10 mouse cellular contexts compared by ENCODE assay signal in genomic region chr7:49882288-49882687, GRCm38 (mm10). TPM values are rescaled to one million over a fixed set of nuclear protein-coding genes. Genes with fewer than 3 reads are reported as not detected.
DNase-seq lines count a peak whose midpoint lies in the region; ATAC-seq and TF ChIP-seq lines count a peak whose summit lies in the region.
"Had no signal": no experiment of that assay in that cellular context is flagged by ENCODE, and none has a peak within 500 bp of the region (broad histone marks: within the 10 kb centered on the region; RNA-seq: fewer than 3 reads in every experiment).

No protein-coding gene starts in this region.

- peak overlapping the region; percentile 30; the same call in 1 of the 2 replicates for H3K4me2 ChIP-seq in hindbrain, embryonic 13.5 days
- H3K4me2 ChIP-seq in embryonic facial prominence, embryonic 14.5 days (ENCODE audit: low read depth, low read length), result peak overlapping the region; percentile 23; the same call in 1 of the 2 replicates
- peak overlapping the region; percentile 58 for H3K4me2 ChIP-seq in myocyte (ENCODE audit: low read depth)

- H3K27me3 ChIP-seq in hindbrain, embryonic 13.5 days, result no peaks in the 10 kb centered on the region
- H3K27me3 ChIP-seq in hindbrain, embryonic 10.5 days (ENCODE audit: insufficient read depth, poor library complexity, severe bottlenecking), result peaks cover 6% of the 10 kb centered on the region; the same call in 1 of the 2 replicates
- no peaks in the 10 kb centered on the region for H3K27me3 ChIP-seq in embryonic facial prominence, embryonic 14.5 days (replicated peaks; ENCODE audit: control insufficient read depth, insufficient read depth, low read length)
- H3K27me3 ChIP-seq in myocyte (ENCODE audit: control insufficient read depth, insufficient read depth, insufficient read length), result no peaks in the 10 kb centered on the region

- peak overlapping the region; percentile 43; the same call in 1 of the 2 replicates for H3K9ac ChIP-seq in hindbrain, embryonic 13.5 days
- H3K9ac ChIP-seq in embryonic facial prominence, embryonic 14.5 days (ENCODE audit: low read depth, low read length), result no peak overlapping the region

- WGBS in hindbrain, embryonic 13.5 days, result 17% methylated on average over 4 of the region's 4 CpGs
- WGBS in hindbrain, embryonic 10.5 days, result 43% methylated on average over 4 of the region's 4 CpGs
- 12% methylated on average over 4 of the region's 4 CpGs for WGBS in embryonic facial prominence, embryonic 14.5 days

- no peak overlapping the region for H3K4me3 ChIP-seq in hindbrain, embryonic 13.5 days
- H3K4me3 ChIP-seq in hindbrain, embryonic 10.5 days, result no peak overlapping the region
- no peak overlapping the region for H3K4me3 ChIP-seq in embryonic facial prominence, embryonic 14.5 days (ENCODE audit: low read depth, low read length)
- H3K4me3 ChIP-seq in myocyte, result no peak overlapping the region

- no peak for ATAC-seq in hindbrain, embryonic 13.5 days (ENCODE audit: low FRiP score)
- peak; percentile 47; the same call in 1 of the 2 replicates for ATAC-seq in embryonic facial prominence, embryonic 14.5 days (ENCODE audit: low read depth)

- peaks cover 34% of the 10 kb centered on the region for H3K4me1 ChIP-seq in hindbrain, embryonic 13.5 days (replicated peaks)
- peaks cover 8% of the 10 kb centered on the region for H3K4me1 ChIP-seq in hindbrain, embryonic 10.5 days (replicated peaks)
- peaks cover 2% of the 10 kb centered on the region; the same call in 1 of the 2 replicates for H3K4me1 ChIP-seq in embryonic facial prominence, embryonic 14.5 days (ENCODE audit: control insufficient read depth, insufficient read depth, low read length)

- H3K27ac ChIP-seq in hindbrain, embryonic 13.5 days, result peak overlapping the region; percentile 92
- H3K27ac ChIP-seq in hindbrain, embryonic 10.5 days, result no peak overlapping the region
- H3K27ac ChIP-seq in embryonic facial prominence, embryonic 14.5 days (replicated peaks; ENCODE audit: low read depth, low read length), result no peak overlapping the region

- no peaks in the 10 kb centered on the region for H3K36me3 ChIP-seq in hindbrain, embryonic 13.5 days
- no peaks in the 10 kb centered on the region for H3K36me3 ChIP-seq in hindbrain, embryonic 10.5 days
- H3K36me3 ChIP-seq in embryonic facial prominence, embryonic 14.5 days (ENCODE audit: control insufficient read depth, insufficient read depth, low read length), result no peaks in the 10 kb centered on the region
- no peaks in the 10 kb centered on the region for H3K36me3 ChIP-seq in myocyte (ENCODE audit: control insufficient read depth, insufficient read depth)

- no peaks in the 10 kb centered on the region for H3K79me2 ChIP-seq in myocyte (ENCODE audit: control insufficient read depth, insufficient read depth)

- TF ChIP-seq POLR2A in myocyte (IDR thresholded peaks at IDR 0.05; ENCODE audit: insufficient read length, low read depth), result no peak

- H3ac ChIP-seq in myocyte (ENCODE audit: control insufficient read depth, insufficient read length), result no peak overlapping the region

- no peak for DNase-seq in hindbrain, embryonic 10.5 days (ENCODE audit: low spot score)
- peak; percentile 63 for DNase-seq in embryonic facial prominence, embryonic 14.5 days (ENCODE audit: low spot score)
- peak; percentile 90 to 91 for DNase-seq in kidney, postnatal 25 days
- DNase-seq in layer of hippocampus, postnatal 10 days (ENCODE audit: low spot score in 2 of 2), result no peak
- DNase-seq in thymus, postnatal 25 days, result no peak
- no peak for DNase-seq in thymus, postnatal 36 days

- no peaks in the 10 kb centered on the region for H3K9me3 ChIP-seq in hindbrain, embryonic 13.5 days
- no peaks in the 10 kb centered on the region for H3K9me3 ChIP-seq in hindbrain, embryonic 10.5 days
- no peaks in the 10 kb centered on the region for H3K9me3 ChIP-seq in embryonic facial prominence, embryonic 14.5 days (ENCODE audit: control insufficient read depth, low read length)

TF ChIP-seq in myocyte, 11 proteins besides CTCF, POLR2A, EP300 and RAD21:
- TF ChIP-seq SRF (IDR thresholded peaks at IDR 0.05; ENCODE audit: control insufficient read depth, insufficient read length, low read depth) (no peak), E2F4 (IDR thresholded peaks at IDR 0.05; ENCODE audit: insufficient read depth) (no peak)

RNA-seq across cellular contexts. Expression of gene Slc6a5, which starts 27.7 kb away (rescaled TPM):
- polyA plus RNA-seq in hindbrain, embryonic 13.5 days (2015; fragmentation: Nextera tagmentation; extraction: Ambion mirVana), result 12.5 and 13.0 TPM in 2 replicates
- polyA plus RNA-seq in hindbrain, embryonic 10.5 days (2016; fragmentation: Nextera tagmentation; extraction: Ambion mirVana), result 0.60 and 4.1 TPM in 2 replicates
- polyA plus RNA-seq in embryonic facial prominence, embryonic 14.5 days (2014; fragmentation: Nextera tagmentation; extraction: Ambion mirVana), result 0.08 TPM in 1 of 2 replicates, not detected in the other
- polyA plus RNA-seq in myocyte (2012; fragmentation: generic; extraction: Trizol), result not detected
- total RNA-seq in layer of hippocampus, postnatal 10 days (2021), result under 1 TPM; 0.11 to 0.16 TPM
- polyA plus RNA-seq: intestine, embryonic 14.5 days; spleen, adult 2 months had no signal

Comparison
In these comparisons a context has a peak if more than half of its experiments do, and no peak if none do; other contexts are left out.
1. DNase-seq: peak in embryonic facial prominence, embryonic 14.5 days (single experiment) and kidney, postnatal 25 days (2 of 2); none in hindbrain, embryonic 10.5 days (single experiment), layer of hippocampus, postnatal 10 days (0 of 2), thymus, postnatal 25 days (single experiment) and thymus, postnatal 36 days (0 of 2).
2. Peak in every context shown above with its lines, with median percentiles within 50 percentile points of each other: H3K4me2 ChIP-seq.